Comparison of ENCODE assay signal across 9 mouse cellular contexts in genomic region chrX:76201366-76201765, GRCm38 (mm10).
DNase-seq lines count a peak whose midpoint lies in the region; ATAC-seq and TF ChIP-seq lines count a peak whose summit lies in the region.
"Had no signal": no experiment of that assay in that cellular context is flagged by ENCODE, and none has a peak within 500 bp of the region (broad histone marks: within the 10 kb centered on the region; RNA-seq: fewer than 3 reads in every experiment).

No protein-coding gene starts in this region.

- H3K4me1 ChIP-seq in heart, postnatal 0 days (ENCODE audit: control insufficient read depth, insufficient read depth) = no peaks in the 10 kb centered on the region
- no peaks in the 10 kb centered on the region for H3K4me1 ChIP-seq in heart, embryonic 11.5 days (ENCODE audit: control insufficient read depth, insufficient read depth, low read length)
- H3K4me1 ChIP-seq in ES-E14 (ENCODE audit: control insufficient read depth in 2 of 2, insufficient read depth in 2 of 2, low read length in 2 of 2, poor library complexity in 1 of 2) = no peaks in the 10 kb centered on the region
- no peaks in the 10 kb centered on the region for H3K4me1 ChIP-seq in hindbrain, postnatal 0 days (ENCODE audit: insufficient read depth, low read length)
- H3K4me1 ChIP-seq: hindbrain, embryonic 15.5 days had no signal

- no peaks in the 10 kb centered on the region for H3K27me3 ChIP-seq in heart, postnatal 0 days (ENCODE audit: control insufficient read depth, insufficient read depth, low read length)
- H3K27me3 ChIP-seq in heart, embryonic 11.5 days (ENCODE audit: control insufficient read depth, insufficient read depth, low read length) = no peaks in the 10 kb centered on the region
- no peaks in the 10 kb centered on the region for H3K27me3 ChIP-seq in hindbrain, postnatal 0 days (ENCODE audit: insufficient read depth, low read length)
- H3K27me3 ChIP-seq: hindbrain, embryonic 15.5 days had no signal

- intact Hi-C loops in left cerebral cortex, postnatal 4 days (cut with DNase I) = loop anchor here (5.0 kb wide), 1 partner anchor 394 kb away; no protein-coding TSS in a partner anchor

- in situ Hi-C loops in ES-E14 (cut with MboI; ENCODE audit: low sequenced_read_pairs in 2 of 2, unreplicated experiment in 2 of 2) = no loop called here

- ATAC-seq in heart, postnatal 0 days (ENCODE audit: insufficient read depth, low read depth) = no peak
- ATAC-seq in heart, embryonic 11.5 days (replicated peaks; ENCODE audit: insufficient number of reproducible peaks, low FRiP score, low TSS enrichment) = no peak
- ATAC-seq in hindbrain, postnatal 0 days = no peak
- no peak for ATAC-seq in megakaryocyte progenitor cell, adult 5-6 weeks (replicated peaks; ENCODE audit: poor library complexity)

- no peak overlapping the region for H3K9ac ChIP-seq in heart, postnatal 0 days (replicated peaks; ENCODE audit: low read depth, low read length)
- H3K9ac ChIP-seq in heart, embryonic 11.5 days (ENCODE audit: low read depth, low read length) = no peak overlapping the region
- H3K9ac ChIP-seq in ES-E14 (ENCODE audit: insufficient read depth, low read depth, low read length, poor library complexity, severe bottlenecking) = no peak overlapping the region
- H3K9ac ChIP-seq in hindbrain, postnatal 0 days (replicated peaks; ENCODE audit: low read length) = no peak overlapping the region
- H3K9ac ChIP-seq: hindbrain, embryonic 15.5 days had no signal

- peak; percentile 6 for DNase-seq in heart, postnatal 0 days (ENCODE audit: low spot score)
- DNase-seq in ES-E14 (ENCODE audit: low read depth, low spot score) = peak; percentile 11
- peak; percentile 6 for DNase-seq in c-Kit-positive CD71-negative TER-119-negative erythroid progenitor cells, embryonic 14.5 days (ENCODE audit: low read depth)
- DNase-seq in hindbrain, postnatal 0 days (ENCODE audit: low spot score) = peak; percentile 53
- peak; percentile 17 for DNase-seq in left cerebral cortex, postnatal 4 days
- peak; percentile 22 to 47 for DNase-seq in right cerebral cortex, postnatal 10 days (ENCODE audit: low spot score in 2 of 2)

- no peak overlapping the region for H3K27ac ChIP-seq in heart, postnatal 0 days (ENCODE audit: low read depth)
- no peak overlapping the region for H3K27ac ChIP-seq in heart, embryonic 11.5 days (ENCODE audit: low read depth, low read length)
- no peak overlapping the region for H3K27ac ChIP-seq in ES-E14 (ENCODE audit: insufficient read depth, low read depth, low read length, poor library complexity, severe bottlenecking)
- no peak overlapping the region for H3K27ac ChIP-seq in hindbrain, postnatal 0 days
- H3K27ac ChIP-seq: hindbrain, embryonic 15.5 days had no signal

- WGBS in heart, postnatal 0 days = 16% methylated on average over 4 of the region's 4 CpGs
- WGBS in heart, embryonic 11.5 days (ENCODE audit: insufficient replicate concordance) = 23% methylated on average over 4 of the region's 4 CpGs
- WGBS in hindbrain, postnatal 0 days = 28% methylated on average over 4 of the region's 4 CpGs

- H3K9me3 ChIP-seq in heart, postnatal 0 days (replicated peaks; ENCODE audit: control insufficient read depth, low read length) = no peaks in the 10 kb centered on the region
- H3K9me3 ChIP-seq in heart, embryonic 11.5 days (replicated peaks; ENCODE audit: control insufficient read depth, low read length) = no peaks in the 10 kb centered on the region
- no peaks in the 10 kb centered on the region for H3K9me3 ChIP-seq in ES-E14 (ENCODE audit: control insufficient read depth, insufficient read depth, low read depth, low read length)
- H3K9me3 ChIP-seq in hindbrain, postnatal 0 days (ENCODE audit: low read length) = no peaks in the 10 kb centered on the region
- H3K9me3 ChIP-seq: hindbrain, embryonic 15.5 days had no signal

- H3K4me3 ChIP-seq in heart, postnatal 0 days (ENCODE audit: low read depth, low read length) = no peak overlapping the region
- no peak overlapping the region for H3K4me3 ChIP-seq in heart, embryonic 11.5 days (ENCODE audit: low read depth, low read length)
- H3K4me3 ChIP-seq in ES-E14 (ENCODE audit: insufficient read depth in 1 of 2, low read depth in 1 of 2, low read length in 2 of 2, poor library complexity in 1 of 2, severe bottlenecking in 1 of 2) = no peak overlapping the region
- H3K4me3 ChIP-seq in hindbrain, postnatal 0 days (ENCODE audit: low read length) = no peak overlapping the region
- H3K4me3 ChIP-seq: hindbrain, embryonic 15.5 days had no signal

- no peak for TF ChIP-seq EP300 in heart, postnatal 0 days (IDR thresholded peaks at IDR 0.05; ENCODE audit: low read depth)

- no peak overlapping the region for H3K4me2 ChIP-seq in heart, postnatal 0 days (ENCODE audit: low read depth, low read length)
- H3K4me2 ChIP-seq in heart, embryonic 11.5 days = no peak overlapping the region
- no peak overlapping the region for H3K4me2 ChIP-seq in hindbrain, postnatal 0 days (ENCODE audit: low read depth, low read length)
- H3K4me2 ChIP-seq: hindbrain, embryonic 15.5 days had no signal

- peak; percentile 60 for TF ChIP-seq CTCF in heart, postnatal 0 days (IDR thresholded peaks at IDR 0.05; ENCODE audit: low read depth)
- TF ChIP-seq CTCF in hindbrain, postnatal 0 days (IDR thresholded peaks at IDR 0.05; ENCODE audit: low read depth) = peak; percentile 66

- H3K36me3 ChIP-seq in heart, postnatal 0 days (replicated peaks; ENCODE audit: control insufficient read depth, insufficient read depth, low read length) = no peaks in the 10 kb centered on the region
- no peaks in the 10 kb centered on the region for H3K36me3 ChIP-seq in heart, embryonic 11.5 days (ENCODE audit: control insufficient read depth, insufficient read depth, low read length)
- H3K36me3 ChIP-seq in ES-E14 (ENCODE audit: control insufficient read depth, insufficient read depth, low read length, poor library complexity, severe bottlenecking) = no peaks in the 10 kb centered on the region
- H3K36me3 ChIP-seq in hindbrain, postnatal 0 days (ENCODE audit: insufficient read depth, low read length) = no peaks in the 10 kb centered on the region
- H3K36me3 ChIP-seq: hindbrain, embryonic 15.5 days had no signal

TF ChIP-seq in ES-E14, 5 proteins besides CTCF, POLR2A, EP300 and RAD21:
- TF ChIP-seq ZC3H11A (IDR thresholded peaks at IDR 0.05; ENCODE audit: borderline replicate concordance, low read depth, low read length) (peak; percentile 58; the same call in 1 of the 2 replicates), CHD2 (IDR thresholded peaks at IDR 0.05; ENCODE audit: low read depth, low read length) (no peak)
